Mouse (Mus musculus) kidney, postnatal 0 days (tissue): Measurements from ENCODE around the gene Nme7. TPM values are rescaled to one million over a fixed set of nuclear protein-coding genes. Genes with fewer than 3 reads are reported as not detected.

Source experiments
- ATAC-seq: fragments of 200-750 bp; cut with Nextera tagmentation; replicated peaks from 2 replicates; pipeline ENCODE4 v1.8.0; 2017; ENCODE audit warnings: low read depth, moderate number of reproducible peaks, moderate TSS enrichment, moderate library complexity; ENCODE audit not compliant: low FRiP score
- DNase-seq: peaks from one replicate; pipeline ENCODE4 v3.0.0-alpha.2; 2016; ENCODE audit warnings: low spot score
- H3K27ac ChIP-seq: fragments of 300-500 bp; sonication (generic); 2 replicates; pipeline ENCODE4 v1.5.1; 2014; ENCODE audit warnings: mild to moderate bottlenecking
- H3K27me3 ChIP-seq: fragments of 300-500 bp; sonication (generic); 2 replicates; pipeline ENCODE4 v1.6.1; 2014; ENCODE audit warnings: low read length, mixed read lengths; ENCODE audit not compliant: insufficient read depth
- H3K36me3 ChIP-seq: fragments of 300-500 bp; sonication (generic); 2 replicates; pipeline ENCODE4 v1.6.1; 2014; ENCODE audit warnings: low read length, mixed read lengths; ENCODE audit not compliant: insufficient read depth
- H3K4me1 ChIP-seq: fragments of 300-500 bp; sonication (generic); replicated peaks from 2 replicates; pipeline ENCODE4 v1.6.1; 2014; ENCODE audit warnings: antibody characterized with exemption, low read length, mixed read lengths; ENCODE audit not compliant: insufficient read depth
- H3K4me2 ChIP-seq: fragments of 300-500 bp; sonication (generic); 2 replicates; pipeline ENCODE4 v1.6.1; 2014; ENCODE audit warnings: mild to moderate bottlenecking, low read length, moderate library complexity, mixed read lengths
- H3K4me3 ChIP-seq: fragments of 300-500 bp; sonication (generic); replicated peaks from 2 replicates; pipeline ENCODE4 v1.5.1; 2014; ENCODE audit warnings: low read depth, low read length
- H3K9ac ChIP-seq: fragments of 300-500 bp; sonication (generic); 2 replicates; pipeline ENCODE4 v1.6.1; 2014; ENCODE audit warnings: low read depth, low read length
- H3K9me3 ChIP-seq: fragments of 300-500 bp; sonication (generic); replicated peaks from 2 replicates; pipeline ENCODE4 v1.6.1; 2016; ENCODE audit warnings: low read length, inconsistent platforms, mixed read lengths
- CTCF ChIP-seq: IDR thresholded peaks from 2 replicates; pipeline ENCODE4 v1.5.1; 2016; ENCODE audit warnings: antibody characterized with exemption, low read depth, mild to moderate bottlenecking, moderate library complexity
- WGBS: fragments of 180-500 bp; shearing (Covaris S2); extraction: QIAGEN DNeasy Blood & Tissue Kit; methylation state at CpG from one replicate; pipeline ENCODE4 v1.1.7; 2014; 5-methylcytosine and 5-hydroxymethylcytosine counted together
- polyA plus RNA-seq: library from polyadenylated mRNA; unstranded; fragments of >200 nt; fragmentation: Nextera tagmentation; extraction: Ambion mirVana; gene quantifications from 2 replicates; pipeline ENCODE4 v1.2.1, GENCODE M21; 2015

Nme7 gene
- polyA plus RNA-seq, 1 experiment from 2014 or later = 42.0 TPM

GRCm38 (mm10) chr1:164369781-164370180 is 65.9 kb downstream of the Nme7 start:
- WGBS = 96% methylated on average over 2 of the region's 2 CpGs
- ATAC-seq (no peak), DNase-seq (no peak)
- H3K27me3 ChIP-seq = no peaks in the 10 kb centered on the region
- no peak overlapping the region for H3K4me2 ChIP-seq
- no peak overlapping the region for H3K4me3 ChIP-seq
- no peak overlapping the region for H3K27ac ChIP-seq
- H3K4me1 ChIP-seq = no peaks in the 10 kb centered on the region
- H3K9ac ChIP-seq = no peak overlapping the region
- TF ChIP-seq CTCF = no peak
- no peaks in the 10 kb centered on the region for H3K9me3 ChIP-seq
- H3K36me3 ChIP-seq = no peaks in the 10 kb centered on the region

GRCm38 (mm10) chr1:164373029-164373428 is 69.1 kb downstream of the Nme7 start:
- peak overlapping the region; percentile 57; the same call in 1 of the 2 replicates for H3K27ac ChIP-seq
- DNase-seq (no peak), ATAC-seq (no peak)
- no peaks in the 10 kb centered on the region for H3K36me3 ChIP-seq
- no peak overlapping the region for H3K4me2 ChIP-seq
- H3K4me3 ChIP-seq = no peak overlapping the region
- no peaks in the 10 kb centered on the region for H3K27me3 ChIP-seq
- H3K9ac ChIP-seq = no peak overlapping the region
- no peaks in the 10 kb centered on the region for H3K9me3 ChIP-seq
- H3K4me1 ChIP-seq = no peaks in the 10 kb centered on the region
- 87% methylated on average over 7 of the region's 7 CpGs for WGBS
- no peak for TF ChIP-seq CTCF

DNA sequence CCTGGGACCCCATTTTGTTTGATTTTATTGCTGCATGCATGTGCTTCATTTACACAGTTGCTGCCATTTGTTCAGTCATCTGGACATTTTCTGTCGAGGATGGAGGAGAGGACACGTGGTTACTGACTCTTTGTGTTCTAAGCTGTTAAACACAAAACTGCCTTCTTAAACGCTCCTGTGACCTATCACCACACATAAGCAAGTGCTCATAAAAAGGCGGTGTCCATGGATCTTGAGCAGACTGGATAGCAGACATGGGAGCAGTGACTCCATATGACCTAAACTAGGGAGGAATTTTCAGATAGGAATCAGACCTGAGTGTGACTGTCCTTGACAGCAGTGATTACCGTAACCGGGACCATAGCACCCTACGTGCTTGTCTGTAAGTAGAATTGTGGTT is 70.1 kb downstream of the Nme7 start:
- Histone ChIP-seq H3K9me3 (no peaks in the 10 kb centered on the region), H3K9ac (no peak overlapping the region), H3K36me3 (no peaks in the 10 kb centered on the region), H3K27me3 (no peaks in the 10 kb centered on the region), H3K4me1 (no peaks in the 10 kb centered on the region), H3K27ac (0 out of 2 replicates have a peak overlapping the region, but pooled peaks have one; percentile 57), H3K4me3 (no peak overlapping the region), H3K4me2 (no peak overlapping the region)
- ATAC-seq = no peak
- TF ChIP-seq CTCF = no peak
- WGBS = 49% methylated on average over 7 of the region's 7 CpGs
- no peak for DNase-seq

DNA sequence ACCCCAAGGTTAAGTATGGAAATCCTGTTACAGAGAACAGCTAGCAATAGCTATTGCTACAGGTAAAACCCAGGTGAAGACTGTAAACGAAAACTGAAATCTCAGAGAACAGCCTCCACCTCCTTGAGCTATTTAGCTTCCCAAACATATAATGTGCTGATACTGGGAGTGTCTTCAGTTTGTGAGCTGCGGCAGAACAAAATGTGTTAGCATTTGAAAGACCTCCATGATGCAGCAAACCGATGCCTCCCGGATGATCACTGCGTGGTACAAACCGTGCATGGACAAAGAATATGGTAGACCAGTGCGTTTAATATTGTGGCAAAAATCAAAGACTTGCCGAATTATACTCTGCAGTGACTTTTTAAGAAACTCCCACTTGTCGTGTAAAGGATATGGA is 71.7 kb downstream of the Nme7 start:
- DNase-seq (no peak), ATAC-seq (no peak)
- WGBS = 96% methylated on average over 9 of the region's 9 CpGs

GRCm38 (mm10) chr1:164376761-164377487 is 73.0 kb downstream of the Nme7 start:
- Histone ChIP-seq H3K27me3 (no peaks in the 10 kb centered on the region), H3K4me1 (no peaks in the 10 kb centered on the region), H3K4me3 (no peak overlapping the region), H3K36me3 (no peaks in the 10 kb centered on the region), H3K9ac (no peak overlapping the region), H3K4me2 (no peak overlapping the region), H3K27ac (no peak overlapping the region), H3K9me3 (no peaks in the 10 kb centered on the region)
- 79% methylated on average over 9 of the region's 9 CpGs for WGBS
- TF ChIP-seq CTCF = no peak
- ATAC-seq (no peak), DNase-seq (no peak)

More for the DNA sequence above, 71.7 kb downstream of the Nme7 start:
- H3K4me3 ChIP-seq = no peak overlapping the region
- H3K4me1 ChIP-seq = no peaks in the 10 kb centered on the region
- H3K4me2 ChIP-seq = no peak overlapping the region
- no peak overlapping the region for H3K27ac ChIP-seq
- no peak for TF ChIP-seq CTCF
- no peaks in the 10 kb centered on the region for H3K36me3 ChIP-seq
- no peaks in the 10 kb centered on the region for H3K9me3 ChIP-seq
- H3K9ac ChIP-seq = no peak overlapping the region
- no peaks in the 10 kb centered on the region for H3K27me3 ChIP-seq

DNA sequence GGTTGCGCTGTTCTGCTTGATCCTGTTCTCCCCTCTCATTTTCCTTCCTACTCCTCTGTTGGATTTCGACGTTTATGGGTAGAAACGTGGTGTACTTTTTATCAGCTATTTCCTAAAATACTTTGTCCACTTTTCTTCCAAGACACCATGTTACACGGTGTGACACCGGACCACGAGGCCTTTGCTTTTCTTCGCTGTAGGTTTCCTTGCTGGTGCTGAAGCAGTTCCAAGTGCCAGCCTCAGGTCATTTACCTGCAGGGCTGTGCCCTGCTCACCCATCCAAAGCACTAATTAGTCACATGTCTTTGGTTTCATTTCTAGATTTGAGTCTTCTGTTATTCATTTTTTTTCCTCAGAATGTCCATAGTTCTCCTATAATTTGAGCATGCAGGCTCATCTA is 79.7 kb downstream of the Nme7 start:
- no peaks in the 10 kb centered on the region for H3K36me3 ChIP-seq
- no peaks in the 10 kb centered on the region for H3K4me1 ChIP-seq
- no peak for TF ChIP-seq CTCF
- H3K9me3 ChIP-seq = no peaks in the 10 kb centered on the region
- H3K4me3 ChIP-seq = no peak overlapping the region
- H3K27ac ChIP-seq = no peak overlapping the region
- H3K27me3 ChIP-seq = no peaks in the 10 kb centered on the region
- ATAC-seq (0 out of 2 replicates have a peak, but pooled peaks have one; percentile 52), DNase-seq (no peak)
- no peak overlapping the region for H3K9ac ChIP-seq
- WGBS = 69% methylated on average over 8 of the region's 8 CpGs
- H3K4me2 ChIP-seq = no peak overlapping the region

- TF ChIP-seq CTCF = no peak
- Histone ChIP-seq H3K4me1 (no peaks in the 10 kb centered on the region), H3K4me3 (no peak overlapping the region), H3K36me3 (no peaks in the 10 kb centered on the region), H3K27me3 (no peaks in the 10 kb centered on the region), H3K27ac (peak overlapping the region; percentile 42), H3K9me3 (no peaks in the 10 kb centered on the region), H3K4me2 (no peak overlapping the region), H3K9ac (no peak overlapping the region)
- DNase-seq (no peak), ATAC-seq (no peak)
- WGBS = 93% methylated on average over 10 of the region's 10 CpGs
Measured at GRCm38 (mm10) chr1:164384354-164384753, 80.4 kb downstream of the Nme7 start.
